Mouse (Mus musculus) liver, embryonic 13.5 days (tissue): ENCODE data around the gene Lekr1. TPM values are rescaled to one million over a fixed set of nuclear protein-coding genes. Genes with fewer than 3 reads are reported as not detected.
A peak's percentile ranks its signal among the peaks of the same experiment; 100 is the strongest.

Experiments
- ATAC-seq: fragments of 200-750 bp; cut with Nextera tagmentation; 2 replicates; pipeline ENCODE4 v1.8.0; 2017; ENCODE audit warnings: low read depth, mild to moderate bottlenecking, moderate number of reproducible peaks, moderate library complexity
- DNase-seq: peaks from one replicate; pipeline ENCODE4 v3.0.0; 2022
- H3K27ac ChIP-seq: fragments of 300-500 bp; sonication (generic); 2 replicates; pipeline ENCODE4 v1.5.1; 2015; ENCODE audit warnings: moderate library complexity, mild to moderate bottlenecking, inconsistent platforms
- H3K27me3 ChIP-seq: fragments of 300-500 bp; sonication (generic); 2 replicates; pipeline ENCODE4 v1.6.1; 2015; ENCODE audit warnings: mild to moderate bottlenecking, inconsistent platforms
- H3K36me3 ChIP-seq: fragments of 300-500 bp; sonication (generic); 2 replicates; pipeline ENCODE4 v1.6.1; 2015; ENCODE audit warnings: mild to moderate bottlenecking, inconsistent platforms
- H3K4me1 ChIP-seq: fragments of 300-500 bp; sonication (generic); replicated peaks from 2 replicates; pipeline ENCODE4 v1.6.1; 2015; ENCODE audit warnings: inconsistent platforms
- H3K4me2 ChIP-seq: fragments of 300-500 bp; sonication (generic); 2 replicates; pipeline ENCODE4 v1.6.1; 2015; ENCODE audit warnings: inconsistent platforms, mild to moderate bottlenecking, moderate library complexity
- H3K4me3 ChIP-seq: fragments of 300-500 bp; sonication (generic); replicated peaks from 2 replicates; pipeline ENCODE4 v1.5.1; 2015; ENCODE audit warnings: mild to moderate bottlenecking, inconsistent platforms
- H3K9ac ChIP-seq: fragments of 300-500 bp; sonication (generic); 2 replicates; pipeline ENCODE4 v1.6.1; 2015; ENCODE audit warnings: mild to moderate bottlenecking, inconsistent platforms
- H3K9me3 ChIP-seq: fragments of 300-500 bp; sonication (generic); replicated peaks from 2 replicates; pipeline ENCODE4 v1.6.1; 2016; ENCODE audit warnings: inconsistent platforms
- WGBS: fragments of 180-500 bp; shearing (Covaris S2); methylation state at CpG from one replicate; pipeline ENCODE4 v1.1.7; 2015; ENCODE audit not compliant: insufficient replicate concordance; 5-methylcytosine and 5-hydroxymethylcytosine counted together
- polyA plus RNA-seq: library from polyadenylated mRNA; unstranded; fragments of >200 nt; fragmentation: Nextera tagmentation; extraction: Ambion mirVana; gene quantifications from 2 replicates; pipeline ENCODE4 v1.2.1, GENCODE M21; 2015

The Lekr1 gene
- polyA plus RNA-seq, 1 experiment from 2014 or later = 1.3 TPM

DNA sequence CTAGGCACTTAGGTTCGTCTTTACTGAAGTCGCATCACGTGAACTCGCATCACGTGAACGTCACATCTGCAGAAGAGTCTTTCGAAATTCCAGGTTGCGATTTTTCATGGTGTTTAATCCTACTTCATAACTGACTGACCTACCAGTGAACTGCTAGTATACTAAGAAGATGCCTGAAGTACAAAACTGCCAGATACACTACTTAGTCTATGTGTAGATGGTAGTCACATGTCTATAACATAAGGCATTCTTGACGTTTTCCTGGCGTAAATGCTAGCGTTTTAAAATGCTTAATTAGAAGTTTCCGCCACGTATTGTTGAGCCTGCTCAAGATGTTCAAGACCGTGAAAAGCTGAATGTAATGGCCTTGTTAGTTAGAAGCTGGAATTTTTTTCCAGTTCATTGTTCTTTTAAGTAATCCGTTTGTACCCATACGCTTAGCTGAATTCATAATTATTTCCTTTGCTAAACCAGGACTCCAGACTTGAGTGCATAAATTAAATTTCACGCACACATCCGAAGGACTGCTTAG lies 7.9 kb upstream of the Lekr1 start:
- no peak overlapping the region for H3K9ac ChIP-seq
- no peak overlapping the region for H3K27ac ChIP-seq
- no peaks in the 10 kb centered on the region for H3K9me3 ChIP-seq
- H3K36me3 ChIP-seq = no peaks in the 10 kb centered on the region
- WGBS = 21% methylated on average over 18 of the region's 18 CpGs
- peaks cover 10% of the 10 kb centered on the region; the same call in 1 of the 2 replicates for H3K4me1 ChIP-seq
- DNase-seq (no peak), ATAC-seq (no peak)
- peak overlapping the region; percentile 79 for H3K4me2 ChIP-seq
- peak overlapping the region; percentile 62 for H3K4me3 ChIP-seq
- peaks cover 47% of the 10 kb centered on the region for H3K27me3 ChIP-seq

DNA sequence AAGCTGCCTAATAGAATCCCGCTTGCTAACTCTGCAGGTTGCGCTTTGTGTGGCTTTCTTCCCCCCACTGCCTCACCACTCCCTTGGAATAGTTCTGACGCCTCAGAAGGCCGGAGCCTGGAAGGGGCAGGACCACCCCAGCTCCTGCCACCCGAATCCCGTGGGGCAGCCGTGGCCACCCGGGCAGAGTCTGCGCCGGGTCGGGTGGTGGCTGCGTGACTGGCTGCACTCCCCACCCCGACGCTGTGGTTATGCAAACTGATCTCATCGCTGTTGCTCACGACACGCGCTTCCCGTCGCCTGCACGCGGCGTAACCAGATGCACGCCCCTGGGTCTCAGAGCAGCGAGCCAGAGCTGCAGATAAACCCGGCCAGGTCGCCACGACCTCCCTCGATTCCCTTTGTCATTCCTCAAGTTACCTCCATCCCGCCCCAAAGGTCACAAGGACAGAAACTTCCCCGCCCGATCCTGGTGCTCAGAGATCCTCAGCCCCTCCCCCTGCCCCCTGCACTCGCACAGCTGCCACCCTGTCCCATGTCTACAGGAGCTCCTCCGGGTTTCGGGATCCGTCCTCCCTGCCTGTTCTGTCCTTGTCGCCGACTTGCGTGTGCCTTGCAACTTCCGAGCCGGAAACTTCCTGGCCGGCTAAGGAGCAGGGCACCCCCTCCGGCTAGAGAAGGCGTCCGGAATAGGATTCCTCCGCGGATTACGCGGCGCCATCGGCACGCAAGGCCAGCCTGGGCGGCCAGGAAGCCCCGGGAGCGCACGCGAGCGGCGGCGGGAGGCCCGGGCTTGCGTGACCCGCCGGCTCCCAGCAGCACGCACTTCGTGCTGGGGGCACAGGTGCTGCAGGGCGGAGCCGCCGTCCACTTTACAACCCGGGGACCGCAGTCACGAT lies 7.1 kb upstream of the Lekr1 start:
- ATAC-seq = peak; percentile 67
- Histone ChIP-seq H3K4me2 (peak overlapping the region; percentile 79), H3K9ac (peak overlapping the region; percentile 66), H3K4me1 (peaks cover 13% of the 10 kb centered on the region; the same call in 1 of the 2 replicates), H3K4me3 (peak overlapping the region; percentile 62), H3K9me3 (no peaks in the 10 kb centered on the region), H3K36me3 (no peaks in the 10 kb centered on the region), H3K27me3 (peaks cover 47% of the 10 kb centered on the region), H3K27ac (no peak overlapping the region)
- peak; percentile 20 for DNase-seq
- WGBS = under 1% methylated on average over 72 of the region's 72 CpGs

DNA sequence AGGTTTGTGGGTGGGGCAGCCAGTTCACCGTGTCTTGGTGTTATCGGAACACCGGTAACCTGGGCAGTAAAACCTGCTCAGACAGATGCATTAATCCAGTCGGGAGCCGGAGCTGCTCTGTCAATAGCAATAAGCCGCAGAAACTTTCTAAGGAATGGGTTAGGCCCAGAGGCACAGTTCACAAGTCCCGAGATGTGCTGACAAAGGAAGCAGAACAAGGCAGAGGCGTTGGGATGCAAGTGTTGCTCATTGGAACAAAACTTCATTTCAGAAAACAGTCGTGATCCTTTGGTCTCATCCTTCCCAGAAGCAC lies 6.5 kb upstream of the Lekr1 start:
- Histone ChIP-seq H3K4me2 (peak overlapping the region; percentile 79), H3K4me1 (peaks cover 13% of the 10 kb centered on the region; the same call in 1 of the 2 replicates), H3K27me3 (peaks cover 47% of the 10 kb centered on the region), H3K27ac (no peak overlapping the region), H3K4me3 (peak overlapping the region; percentile 62), H3K9me3 (no peaks in the 10 kb centered on the region), H3K9ac (peak overlapping the region; percentile 66), H3K36me3 (no peaks in the 10 kb centered on the region)
- no peak for ATAC-seq
- 5% methylated on average over 9 of the region's 9 CpGs for WGBS
- DNase-seq = no peak

DNA sequence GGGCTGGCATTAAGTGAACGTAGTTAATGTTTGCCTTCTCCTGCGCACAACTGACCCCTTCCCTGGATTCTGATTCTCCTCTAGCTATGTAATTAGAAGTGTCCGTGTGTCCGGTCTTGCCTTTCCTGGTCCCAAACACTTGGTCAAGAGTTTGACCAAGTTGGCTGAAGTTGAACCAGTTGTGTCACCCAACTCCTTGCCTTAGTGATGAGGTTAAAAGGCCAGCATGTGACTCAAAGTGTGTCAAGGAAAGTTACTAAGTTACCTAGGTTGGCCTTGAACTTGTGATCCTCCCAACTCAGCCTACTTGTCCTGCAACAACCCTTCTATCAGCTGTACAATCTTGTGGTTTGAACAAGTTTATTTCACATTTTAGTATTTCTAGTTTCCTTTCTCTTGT lies 5.7 kb upstream of the Lekr1 start:
- Histone ChIP-seq H3K27ac (no peak overlapping the region), H3K27me3 (peaks cover 47% of the 10 kb centered on the region), H3K4me3 (no peak overlapping the region), H3K36me3 (no peaks in the 10 kb centered on the region), H3K4me2 (no peak overlapping the region), H3K9ac (no peak overlapping the region), H3K4me1 (peaks cover 13% of the 10 kb centered on the region; the same call in 1 of the 2 replicates), H3K9me3 (no peaks in the 10 kb centered on the region)
- 74% methylated on average over 4 of the region's 4 CpGs for WGBS
- DNase-seq (no peak), ATAC-seq (no peak)

DNA sequence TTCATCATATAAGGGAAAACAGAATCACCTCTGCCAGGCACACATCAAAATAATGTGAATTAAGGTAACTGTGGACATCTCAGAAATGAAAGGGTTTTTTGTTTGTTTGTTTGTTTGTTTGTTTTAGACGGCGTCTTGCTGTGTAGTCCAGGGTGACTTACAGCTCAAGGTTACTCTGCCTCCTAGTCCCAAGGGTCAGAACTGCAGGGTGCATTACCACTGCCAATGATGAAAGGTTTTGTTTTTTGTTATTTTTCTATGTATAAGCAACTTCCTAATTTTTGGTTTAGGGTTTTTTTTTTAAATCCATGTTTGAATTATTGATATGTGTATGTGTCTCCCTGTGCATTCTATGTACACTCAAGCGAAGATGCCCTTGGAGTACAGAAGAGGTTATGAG lies 4.3 kb upstream of the Lekr1 start:
- H3K27me3 ChIP-seq = peaks cover 41% of the 10 kb centered on the region
- H3K9me3 ChIP-seq = no peaks in the 10 kb centered on the region
- no peaks in the 10 kb centered on the region for H3K36me3 ChIP-seq
- ATAC-seq (no peak), DNase-seq (no peak)
- peaks cover 23% of the 10 kb centered on the region for H3K4me1 ChIP-seq
- no peak overlapping the region for H3K4me2 ChIP-seq
- H3K27ac ChIP-seq = no peak overlapping the region
- no peak overlapping the region for H3K9ac ChIP-seq
- WGBS = 57% methylated on average over 3 of the region's 3 CpGs
- no peak overlapping the region for H3K4me3 ChIP-seq

DNA sequence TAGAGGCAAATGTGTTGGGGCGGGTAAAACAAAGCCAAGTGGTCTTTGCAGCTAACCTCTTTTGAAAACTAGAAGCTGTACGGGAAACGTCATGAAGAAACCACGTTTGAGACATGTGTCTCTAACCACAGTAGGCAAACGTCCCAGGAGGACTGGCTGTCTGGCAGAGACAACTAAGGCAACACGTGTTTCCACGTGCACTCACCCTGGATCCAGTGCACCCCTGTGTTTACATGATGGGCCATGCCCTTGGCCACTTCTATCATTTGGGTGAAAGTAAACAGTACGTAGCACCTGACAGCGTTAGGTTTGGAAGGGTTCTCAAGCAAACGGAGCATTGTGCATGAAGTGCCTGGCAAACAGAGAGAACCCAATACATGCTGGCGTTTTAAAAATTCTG lies 2.9 kb upstream of the Lekr1 start:
- no peaks in the 10 kb centered on the region for H3K36me3 ChIP-seq
- no peak overlapping the region for H3K4me2 ChIP-seq
- ATAC-seq (no peak), DNase-seq (no peak)
- no peak overlapping the region for H3K4me3 ChIP-seq
- no peak overlapping the region for H3K27ac ChIP-seq
- peaks cover 23% of the 10 kb centered on the region for H3K4me1 ChIP-seq
- H3K9ac ChIP-seq = no peak overlapping the region
- no peaks in the 10 kb centered on the region for H3K9me3 ChIP-seq
- 46% methylated on average over 11 of the region's 11 CpGs for WGBS
- H3K27me3 ChIP-seq = peaks cover 28% of the 10 kb centered on the region

DNA sequence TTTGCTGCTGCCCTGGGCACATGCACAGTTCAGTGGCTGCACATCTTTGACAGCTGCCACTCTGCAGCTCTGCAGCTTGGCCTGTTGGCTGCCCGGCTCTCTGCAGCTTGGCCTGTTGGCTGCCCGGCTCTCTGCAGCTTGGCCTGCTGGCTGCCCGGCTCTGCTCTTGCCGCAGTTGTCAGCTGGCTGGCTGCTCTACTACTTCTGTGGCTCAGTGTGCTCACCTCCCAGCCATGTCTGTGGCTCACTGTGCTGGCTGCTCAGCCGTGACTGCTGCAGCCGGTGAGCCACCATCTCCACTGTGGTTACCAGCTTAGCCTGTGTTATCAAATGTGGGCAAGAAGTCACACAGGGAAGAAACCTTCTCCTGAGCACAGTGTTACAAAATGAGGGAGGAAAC lies 4.2 kb downstream of the Lekr1 start:
- Histone ChIP-seq H3K27me3 (no peaks in the 10 kb centered on the region), H3K9me3 (no peaks in the 10 kb centered on the region), H3K27ac (no peak overlapping the region), H3K9ac (no peak overlapping the region), H3K4me2 (no peak overlapping the region), H3K4me1 (peaks cover 11% of the 10 kb centered on the region; the same call in 1 of the 2 replicates), H3K36me3 (no peaks in the 10 kb centered on the region), H3K4me3 (no peak overlapping the region)
- DNase-seq (no peak), ATAC-seq (no peak)
- WGBS = 60% methylated on average over 6 of the region's 6 CpGs

DNA sequence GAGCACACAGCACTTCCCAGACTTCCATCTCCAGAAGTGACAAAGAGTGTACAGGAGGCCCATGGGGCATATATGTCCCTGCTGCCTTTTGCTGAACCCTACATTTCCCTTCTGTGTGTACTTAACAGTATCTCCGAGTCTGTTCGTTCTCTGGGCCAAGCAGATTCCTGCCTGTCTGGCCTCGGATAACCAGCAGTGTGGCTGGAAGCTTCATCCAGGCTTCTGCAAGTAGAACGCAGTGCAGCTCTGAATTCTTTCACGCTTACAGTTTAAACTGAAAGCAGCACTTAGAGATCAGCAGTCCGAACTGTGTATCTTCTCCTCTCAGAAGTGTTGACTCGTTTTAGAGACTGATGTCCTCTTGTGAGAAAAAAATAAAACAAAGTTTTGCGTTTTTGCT lies 7.7 kb downstream of the Lekr1 start:
- no peak overlapping the region for H3K4me3 ChIP-seq
- DNase-seq = no peak
- H3K9me3 ChIP-seq = no peaks in the 10 kb centered on the region
- 48% methylated on average over 8 of the region's 8 CpGs for WGBS
- no peak overlapping the region for H3K9ac ChIP-seq
- no peak for ATAC-seq
- no peak overlapping the region for H3K4me2 ChIP-seq
- H3K27me3 ChIP-seq = no peaks in the 10 kb centered on the region
- H3K4me1 ChIP-seq = no peaks in the 10 kb centered on the region
- no peaks in the 10 kb centered on the region for H3K36me3 ChIP-seq
- no peak overlapping the region for H3K27ac ChIP-seq

DNA sequence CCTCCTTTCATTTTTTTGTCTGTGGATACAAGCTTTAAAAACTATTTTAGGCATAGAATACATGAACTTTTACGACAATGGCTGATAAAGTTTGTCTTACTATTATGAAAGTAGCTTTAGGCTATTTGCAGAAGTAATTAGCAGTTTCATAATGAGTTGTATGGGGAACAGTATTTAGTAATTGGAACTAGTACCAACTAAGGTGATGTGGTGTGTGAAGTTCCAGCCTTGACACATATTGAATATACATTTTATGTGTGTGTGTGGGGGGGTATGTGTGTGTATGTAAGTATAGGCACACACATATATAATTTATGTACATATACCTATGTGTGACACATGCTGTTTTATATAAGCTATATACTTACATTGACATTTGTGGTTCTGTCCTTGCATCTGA lies 14.6 kb downstream of the Lekr1 start:
- no peak overlapping the region for H3K4me2 ChIP-seq
- ATAC-seq = no peak
- no peak overlapping the region for H3K27ac ChIP-seq
- no peaks in the 10 kb centered on the region for H3K9me3 ChIP-seq
- no peaks in the 10 kb centered on the region for H3K36me3 ChIP-seq
- H3K27me3 ChIP-seq = no peaks in the 10 kb centered on the region
- no peak for DNase-seq
- H3K4me1 ChIP-seq = no peaks in the 10 kb centered on the region
- H3K4me3 ChIP-seq = no peak overlapping the region
- 60% methylated on average over 1 of the region's 1 CpGs for WGBS
- no peak overlapping the region for H3K9ac ChIP-seq

DNA sequence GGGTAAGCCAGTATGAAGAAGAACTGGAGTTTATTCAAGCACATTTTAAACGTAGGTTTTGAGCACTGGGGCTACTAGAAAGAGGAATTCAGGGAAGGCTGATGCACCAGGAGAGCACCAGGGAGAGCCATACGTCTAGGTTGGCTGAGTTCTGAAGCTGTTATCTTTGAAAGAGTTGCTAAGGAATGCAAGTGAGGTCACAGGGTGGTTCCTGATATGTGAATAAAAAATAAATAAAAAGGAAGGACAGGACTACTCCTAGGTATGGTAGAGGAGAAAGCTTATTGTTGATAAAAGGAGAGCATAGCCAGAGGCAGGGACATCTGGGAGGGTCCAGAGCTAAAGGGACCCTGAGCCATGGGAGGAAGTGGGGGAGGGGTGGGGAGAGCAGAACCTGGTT lies 23.7 kb downstream of the Lekr1 start:
- Histone ChIP-seq H3K4me2 (no peak overlapping the region), H3K27me3 (no peaks in the 10 kb centered on the region), H3K27ac (no peak overlapping the region), H3K36me3 (no peaks in the 10 kb centered on the region), H3K4me1 (no peaks in the 10 kb centered on the region), H3K4me3 (no peak overlapping the region), H3K9me3 (no peaks in the 10 kb centered on the region), H3K9ac (no peak overlapping the region)
- WGBS = 11% methylated on average over 2 of the region's 2 CpGs
- ATAC-seq (no peak), DNase-seq (no peak)

DNA sequence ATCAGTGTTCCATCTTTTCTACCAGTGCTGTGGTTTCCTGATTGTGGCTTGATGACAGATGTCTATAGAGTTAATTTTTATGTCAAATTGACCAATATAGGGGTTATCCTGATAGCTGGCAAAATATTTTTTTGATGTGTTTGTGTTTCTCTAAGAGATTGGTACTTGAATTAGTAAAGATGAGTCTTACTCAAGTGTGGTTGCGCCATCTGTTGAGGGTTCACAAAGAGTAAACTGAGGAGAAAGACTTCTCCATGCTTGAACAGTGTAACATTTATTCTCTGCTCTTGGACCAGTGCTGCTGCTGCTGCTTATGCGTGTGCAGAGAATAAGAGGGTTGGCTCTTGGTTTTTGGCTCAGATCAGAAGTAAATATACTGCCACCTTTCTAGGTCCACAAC lies 24.8 kb downstream of the Lekr1 start:
- Histone ChIP-seq H3K27me3 (no peaks in the 10 kb centered on the region), H3K4me3 (no peak overlapping the region), H3K4me1 (no peaks in the 10 kb centered on the region), H3K9ac (no peak overlapping the region), H3K27ac (no peak overlapping the region), H3K4me2 (no peak overlapping the region), H3K36me3 (no peaks in the 10 kb centered on the region), H3K9me3 (no peaks in the 10 kb centered on the region)
- no peak for ATAC-seq
- 69% methylated on average over 2 of the region's 2 CpGs for WGBS
- DNase-seq = no peak

DNA sequence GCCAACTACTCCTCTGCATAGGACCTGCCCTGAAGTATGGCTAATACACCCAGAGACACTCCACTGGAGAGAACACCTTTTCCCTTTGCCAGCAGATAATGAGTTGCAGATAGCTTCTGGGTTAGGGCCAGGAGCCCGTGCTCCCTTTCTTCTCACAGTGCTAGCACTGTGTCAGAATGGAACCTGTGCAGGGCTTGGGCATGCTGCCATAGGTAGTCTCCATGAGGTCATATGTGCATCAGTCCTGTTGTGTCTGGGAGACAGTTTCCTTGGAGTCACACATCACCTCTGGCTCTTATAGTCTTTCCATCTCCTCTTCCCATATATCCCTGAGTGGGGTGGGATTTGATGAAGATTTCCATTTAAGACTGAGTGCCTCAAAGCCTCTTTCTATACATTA lies 33.7 kb downstream of the Lekr1 start:
- Histone ChIP-seq H3K36me3 (no peaks in the 10 kb centered on the region), H3K4me2 (no peak overlapping the region), H3K9ac (no peak overlapping the region), H3K4me1 (no peaks in the 10 kb centered on the region), H3K9me3 (no peaks in the 10 kb centered on the region), H3K4me3 (no peak overlapping the region), H3K27ac (no peak overlapping the region), H3K27me3 (no peaks in the 10 kb centered on the region)
- ATAC-seq (no peak), DNase-seq (no peak)
- 57% methylated on average over 1 of the region's 1 CpGs for WGBS
